In the genomic region with DNA sequence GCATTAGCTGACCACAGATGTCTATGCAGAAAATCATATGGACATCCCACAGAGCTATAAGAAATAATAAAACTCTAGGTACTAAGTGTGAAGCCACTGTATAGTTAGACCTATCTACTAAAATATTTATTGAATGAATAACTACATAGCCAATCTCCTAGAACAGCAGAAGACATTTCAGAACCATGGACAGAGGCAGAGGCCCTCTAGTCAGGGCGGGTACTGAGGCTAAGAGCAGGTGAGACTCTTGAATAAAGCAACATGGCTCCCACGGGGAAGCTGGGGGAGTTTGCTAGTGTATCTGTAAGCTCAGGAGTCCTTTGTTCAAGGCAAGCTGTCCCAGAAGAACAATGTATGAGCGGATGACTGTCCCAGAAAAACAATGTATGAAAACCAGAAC, we compare ENCODE assay signal across 10 mouse cellular contexts.
DNase-seq lines count a peak whose midpoint lies in the region; ATAC-seq and TF ChIP-seq lines count a peak whose summit lies in the region.
"Had no signal": no experiment of that assay in that cellular context is flagged by ENCODE, and none has a peak within 500 bp of the region (broad histone marks: within the 10 kb centered on the region; RNA-seq: fewer than 3 reads in every experiment).

No protein-coding gene starts in this region.

- H3K36me3 ChIP-seq in hindbrain, embryonic 11.5 days (ENCODE audit: control insufficient read depth, insufficient read depth, low read length), result no peaks in the 10 kb centered on the region
- no peaks in the 10 kb centered on the region for H3K36me3 ChIP-seq in hindbrain, embryonic 12.5 days
- H3K36me3 ChIP-seq: hindbrain, embryonic 15.5 days had no signal

- H3K9ac ChIP-seq in hindbrain, embryonic 11.5 days (ENCODE audit: low read depth, low read length), result no peak overlapping the region
- no peak overlapping the region for H3K9ac ChIP-seq in hindbrain, embryonic 12.5 days
- H3K9ac ChIP-seq: hindbrain, embryonic 15.5 days had no signal

- no peak overlapping the region for H3K27ac ChIP-seq in hindbrain, embryonic 11.5 days (ENCODE audit: low read depth, low read length)
- H3K27ac ChIP-seq in hindbrain, embryonic 12.5 days, result no peak overlapping the region
- H3K27ac ChIP-seq in gastrocnemius, adult 2 months, result no peak overlapping the region
- H3K27ac ChIP-seq: hindbrain, embryonic 15.5 days; macrophage had no signal

- no peak overlapping the region for H3K4me2 ChIP-seq in hindbrain, embryonic 11.5 days (replicated peaks; ENCODE audit: low read depth, low read length)
- H3K4me2 ChIP-seq in hindbrain, embryonic 12.5 days (replicated peaks), result no peak overlapping the region
- H3K4me2 ChIP-seq: hindbrain, embryonic 15.5 days had no signal

- intact Hi-C loops in gastrocnemius, adult 2 months (cut with DNase I), result no loop called here
- intact Hi-C loops in left cerebral cortex, postnatal 36 days (cut with DNase I), result no loop called here

- TF ChIP-seq CTCF in gastrocnemius, adult 2 months (IDR thresholded peaks at IDR 0.05), result no peak

- H3K4me3 ChIP-seq in hindbrain, embryonic 11.5 days (ENCODE audit: low read depth, low read length), result no peak overlapping the region
- no peak overlapping the region for H3K4me3 ChIP-seq in hindbrain, embryonic 12.5 days
- H3K4me3 ChIP-seq in gastrocnemius, adult 2 months, result no peak overlapping the region
- H3K4me3 ChIP-seq: hindbrain, embryonic 15.5 days had no signal

- H3K27me3 ChIP-seq in hindbrain, embryonic 11.5 days (ENCODE audit: control insufficient read depth, insufficient read depth, low read length), result no peaks in the 10 kb centered on the region
- peaks cover 16% of the 10 kb centered on the region for H3K27me3 ChIP-seq in hindbrain, embryonic 12.5 days

- no peak for ATAC-seq in hindbrain, embryonic 11.5 days (ENCODE audit: low FRiP score)
- ATAC-seq in hindbrain, embryonic 12.5 days (ENCODE audit: low FRiP score), result no peak
- peak; percentile 54; the same call in 1 of the 2 replicates for ATAC-seq in common myeloid progenitor, adult 5-6 weeks (replicated peaks; ENCODE audit: low read depth, poor library complexity, severe bottlenecking)
- ATAC-seq in monocyte, adult 5-6 weeks (replicated peaks; ENCODE audit: insufficient number of reproducible peaks, low FRiP score, low TSS enrichment, poor library complexity, severe bottlenecking), result no peak

- no peaks in the 10 kb centered on the region for H3K4me1 ChIP-seq in hindbrain, embryonic 11.5 days (replicated peaks; ENCODE audit: control insufficient read depth, insufficient read depth, low read length)
- H3K4me1 ChIP-seq in hindbrain, embryonic 12.5 days, result peaks cover 5% of the 10 kb centered on the region

- DNase-seq in hindbrain, embryonic 11.5 days (ENCODE audit: low spot score), result peak; percentile 71
- DNase-seq in CD4-positive helper T cell, adult 2 months (ENCODE audit: low read depth, low spot score), result peak; percentile 49
- peak; percentile 57 for DNase-seq in lung, postnatal 14 days
- no peak for DNase-seq in gastrocnemius, adult 2 months
- DNase-seq in left cerebral cortex, postnatal 36 days (ENCODE audit: low spot score in 2 of 2), result no peak

- H3K9me3 ChIP-seq in hindbrain, embryonic 11.5 days (ENCODE audit: control insufficient read depth, low read length), result no peaks in the 10 kb centered on the region
- H3K9me3 ChIP-seq in hindbrain, embryonic 12.5 days (replicated peaks), result no peaks in the 10 kb centered on the region
- H3K9me3 ChIP-seq: hindbrain, embryonic 15.5 days had no signal

- WGBS in hindbrain, embryonic 11.5 days, result 28% methylated on average over 3 of the region's 3 CpGs
- 29% methylated on average over 3 of the region's 3 CpGs for WGBS in hindbrain, embryonic 12.5 days

Comparison
In these comparisons a context has a peak if more than half of its experiments do, and no peak if none do; other contexts are left out.
1. DNase-seq: peak in hindbrain, embryonic 11.5 days (single experiment), CD4-positive helper T cell, adult 2 months (single experiment) and lung, postnatal 14 days (single experiment); none in gastrocnemius, adult 2 months (single experiment) and left cerebral cortex, postnatal 36 days (0 of 2).